Mouse (Mus musculus): ENCODE results near the gene Gm20388. TPM values are rescaled to one million over a fixed set of nuclear protein-coding genes. Genes with fewer than 3 reads are reported as not detected.

Gm20388 gene
- polyA plus RNA-seq, 1 experiment from 2014 or later, result not detected

DNA sequence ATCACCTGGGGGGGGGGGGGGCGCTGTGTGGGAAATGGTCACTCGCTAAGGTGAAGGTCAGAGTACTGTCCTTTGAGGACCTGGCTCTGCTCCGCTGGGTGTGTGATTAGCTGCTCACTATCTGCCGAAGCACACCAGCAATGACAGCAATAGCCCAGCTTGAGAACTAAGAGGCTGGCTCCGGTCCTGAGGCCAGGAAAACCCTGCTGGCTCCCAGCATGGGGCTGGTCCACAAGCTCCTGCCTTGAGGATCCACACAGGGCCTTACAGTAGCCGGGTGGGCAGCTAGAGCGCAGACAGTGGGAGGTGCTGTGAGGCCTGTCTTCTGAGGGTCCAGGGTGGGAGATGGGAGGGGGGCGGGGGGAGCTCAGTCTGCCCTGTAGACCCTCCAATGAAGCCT, 397.5 kb downstream of the Gm20388 start:
- Histone ChIP-seq H3K4me3 (ENCODE audit: low read depth, low read length) (no peak overlapping the region), H3K27me3 (replicated peaks; ENCODE audit: control insufficient read depth, insufficient read depth, low read length) (no peaks in the 10 kb centered on the region), H3K27ac (ENCODE audit: low read depth, low read length) (no peak overlapping the region), H3K4me2 (replicated peaks; ENCODE audit: low read depth) (no peak overlapping the region), H3K9ac (ENCODE audit: low read depth, low read length) (no peak overlapping the region), H3K4me1 (replicated peaks; ENCODE audit: control insufficient read depth, insufficient read depth, low read length) (no peaks in the 10 kb centered on the region), H3K9me3 (ENCODE audit: control insufficient read depth) (no peaks in the 10 kb centered on the region), H3K36me3 (ENCODE audit: control insufficient read depth, insufficient read depth) (no peaks in the 10 kb centered on the region)
- WGBS, result 69% methylated on average over 8 of the region's 8 CpGs
- ATAC-seq, result no peak
- no peak for TF ChIP-seq CTCF (IDR thresholded peaks at IDR 0.05; ENCODE audit: low read depth)

DNA sequence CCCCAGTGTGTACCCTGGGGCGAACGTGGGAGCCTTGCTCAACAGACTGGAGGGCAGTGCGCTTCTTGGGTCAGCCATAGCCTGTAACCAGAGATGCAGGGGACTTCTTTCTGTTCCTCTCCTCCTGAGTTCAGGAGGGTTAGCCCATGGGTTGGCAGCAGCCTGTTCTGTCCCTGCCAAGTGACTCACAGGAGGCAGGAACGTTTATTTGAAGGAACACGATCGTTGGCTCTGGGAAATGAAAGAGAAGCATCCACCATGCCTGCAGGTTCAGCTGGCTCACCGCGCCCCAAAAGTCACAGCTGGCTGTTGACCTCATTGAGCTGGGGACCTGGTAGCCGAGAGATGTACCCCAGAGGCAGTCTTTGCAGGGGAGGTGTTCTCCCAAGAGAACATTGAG, 397.9 kb downstream of the Gm20388 start:
- Histone ChIP-seq H3K27me3 (replicated peaks; ENCODE audit: control insufficient read depth, insufficient read depth, low read length) (no peaks in the 10 kb centered on the region), H3K4me1 (replicated peaks; ENCODE audit: control insufficient read depth, insufficient read depth, low read length) (no peaks in the 10 kb centered on the region), H3K9me3 (ENCODE audit: control insufficient read depth) (no peaks in the 10 kb centered on the region), H3K4me2 (replicated peaks; ENCODE audit: low read depth) (no peak overlapping the region), H3K9ac (ENCODE audit: low read depth, low read length) (no peak overlapping the region), H3K36me3 (ENCODE audit: control insufficient read depth, insufficient read depth) (no peaks in the 10 kb centered on the region), H3K4me3 (ENCODE audit: low read depth, low read length) (no peak overlapping the region), H3K27ac (ENCODE audit: low read depth, low read length) (no peak overlapping the region)
- 59% methylated on average over 9 of the region's 9 CpGs for whole genome bisulfite sequencing
- no peak for ATAC-seq
- no peak for TF ChIP-seq CTCF (IDR thresholded peaks at IDR 0.05; ENCODE audit: low read depth)

DNA sequence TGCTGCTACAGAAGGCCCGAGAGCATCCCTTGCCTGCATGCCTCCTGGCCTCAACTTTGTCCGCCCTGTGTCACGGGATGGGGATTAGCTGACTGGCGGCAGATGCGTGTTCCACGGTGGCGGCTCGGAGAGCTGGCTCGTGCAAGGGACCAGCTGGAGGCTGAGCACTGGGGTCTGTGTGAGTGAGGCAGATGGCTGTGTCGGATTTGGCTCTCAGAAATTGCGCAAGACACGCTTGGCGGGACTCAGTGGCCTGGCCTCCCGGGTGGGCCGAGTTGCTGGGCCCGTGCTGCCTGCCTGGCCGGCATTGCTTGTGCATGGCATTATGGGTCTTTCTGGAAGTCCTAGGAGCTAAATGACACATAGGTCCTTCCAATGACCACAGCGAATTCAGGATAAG, 398.7 kb downstream of the Gm20388 start:
- no peaks in the 10 kb centered on the region for H3K36me3 ChIP-seq (ENCODE audit: control insufficient read depth, insufficient read depth)
- H3K4me1 ChIP-seq (replicated peaks; ENCODE audit: control insufficient read depth, insufficient read depth, low read length), result no peaks in the 10 kb centered on the region
- H3K4me3 ChIP-seq (ENCODE audit: low read depth, low read length), result no peak overlapping the region
- H3K4me2 ChIP-seq (replicated peaks; ENCODE audit: low read depth), result no peak overlapping the region
- WGBS, result 63% methylated on average over 18 of the region's 18 CpGs
- no peak overlapping the region for H3K9ac ChIP-seq (ENCODE audit: low read depth, low read length)
- TF ChIP-seq CTCF (IDR thresholded peaks at IDR 0.05; ENCODE audit: low read depth), result no peak
- no peak for ATAC-seq
- no peaks in the 10 kb centered on the region for H3K9me3 ChIP-seq (ENCODE audit: control insufficient read depth)
- H3K27ac ChIP-seq (ENCODE audit: low read depth, low read length), result no peak overlapping the region
- H3K27me3 ChIP-seq (replicated peaks; ENCODE audit: control insufficient read depth, insufficient read depth, low read length), result no peaks in the 10 kb centered on the region

DNA sequence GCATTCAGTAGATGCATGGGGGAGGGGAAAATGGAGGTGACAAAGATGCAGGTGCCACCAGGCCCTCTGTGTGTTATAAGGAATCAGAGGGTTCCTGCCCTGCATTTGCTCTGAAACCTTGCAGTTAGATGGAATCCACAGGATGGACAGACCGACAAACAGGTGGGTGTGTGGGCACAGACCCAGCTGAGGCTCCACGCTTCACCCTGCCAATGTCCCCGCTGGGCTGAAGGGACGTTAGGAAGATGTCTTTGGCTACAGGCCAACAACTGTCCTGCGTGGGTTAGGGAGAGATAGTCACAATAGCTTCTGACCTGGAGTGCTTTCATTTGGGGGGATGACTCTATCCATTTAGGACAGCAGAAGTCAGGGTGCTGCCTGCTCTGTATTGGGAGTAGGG, 399.4 kb downstream of the Gm20388 start:
- Histone ChIP-seq H3K36me3 (ENCODE audit: control insufficient read depth, insufficient read depth) (no peaks in the 10 kb centered on the region), H3K4me3 (ENCODE audit: low read depth, low read length) (no peak overlapping the region), H3K9me3 (ENCODE audit: control insufficient read depth) (no peaks in the 10 kb centered on the region), H3K4me1 (replicated peaks; ENCODE audit: control insufficient read depth, insufficient read depth, low read length) (no peaks in the 10 kb centered on the region), H3K4me2 (replicated peaks; ENCODE audit: low read depth) (no peak overlapping the region), H3K9ac (ENCODE audit: low read depth, low read length) (no peak overlapping the region), H3K27ac (ENCODE audit: low read depth, low read length) (no peak overlapping the region), H3K27me3 (replicated peaks; ENCODE audit: control insufficient read depth, insufficient read depth, low read length) (no peaks in the 10 kb centered on the region)
- no peak for TF ChIP-seq CTCF (IDR thresholded peaks at IDR 0.05; ENCODE audit: low read depth)
- 64% methylated on average over 5 of the region's 5 CpGs for WGBS
- ATAC-seq, result no peak

DNA sequence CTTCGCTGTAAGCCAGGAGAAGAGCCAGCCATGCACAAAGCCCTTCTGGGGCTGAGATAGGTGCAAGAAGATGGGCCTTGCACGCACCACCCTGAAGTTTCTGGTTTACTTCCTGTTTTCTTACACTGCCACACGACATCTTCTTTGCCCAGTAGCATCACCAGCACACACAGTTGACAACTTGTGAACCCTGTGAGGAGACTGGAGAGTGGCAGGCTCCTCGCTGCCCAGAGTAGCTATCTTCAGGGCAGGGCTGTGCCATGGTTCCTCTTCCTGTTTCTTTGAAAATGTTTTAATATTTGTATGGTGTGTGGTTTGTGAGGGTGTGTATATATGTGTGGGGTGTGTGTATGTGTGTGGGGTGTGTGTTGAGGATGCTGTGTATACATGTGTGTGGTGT, 401.8 kb downstream of the Gm20388 start:
- no peak overlapping the region for H3K4me2 ChIP-seq (replicated peaks; ENCODE audit: low read depth)
- no peaks in the 10 kb centered on the region for H3K27me3 ChIP-seq (replicated peaks; ENCODE audit: control insufficient read depth, insufficient read depth, low read length)
- no peak for ATAC-seq
- TF ChIP-seq CTCF (IDR thresholded peaks at IDR 0.05; ENCODE audit: low read depth), result no peak
- no peaks in the 10 kb centered on the region for H3K9me3 ChIP-seq (ENCODE audit: control insufficient read depth)
- no peak overlapping the region for H3K4me3 ChIP-seq (ENCODE audit: low read depth, low read length)
- H3K36me3 ChIP-seq (ENCODE audit: control insufficient read depth, insufficient read depth), result no peaks in the 10 kb centered on the region
- no peaks in the 10 kb centered on the region for H3K4me1 ChIP-seq (replicated peaks; ENCODE audit: control insufficient read depth, insufficient read depth, low read length)
- no peak overlapping the region for H3K27ac ChIP-seq (ENCODE audit: low read depth, low read length)
- H3K9ac ChIP-seq (ENCODE audit: low read depth, low read length), result no peak overlapping the region
- 80% methylated on average over 4 of the region's 4 CpGs for WGBS

DNA sequence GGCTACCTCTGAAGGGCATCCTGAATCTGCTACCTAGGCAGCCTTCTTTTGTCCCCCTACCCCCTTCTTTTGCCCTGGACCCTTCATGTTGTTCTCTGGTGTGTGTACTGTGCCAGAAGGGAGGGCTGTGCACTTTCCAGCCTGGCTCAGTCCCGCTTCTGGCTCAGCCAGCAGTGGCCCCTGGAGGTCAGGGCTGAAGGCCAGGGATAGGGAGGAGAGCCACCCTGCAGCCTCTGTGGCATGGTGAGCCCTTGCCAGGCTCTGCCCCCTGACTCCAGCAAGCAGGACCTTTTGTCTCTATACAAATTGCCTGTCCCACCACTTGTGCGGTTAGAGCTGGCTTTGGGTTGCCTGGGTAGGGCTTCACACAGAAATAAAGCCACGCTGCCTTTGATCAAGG, 403.0 kb downstream of the Gm20388 start:
- no peak for ATAC-seq

DNA sequence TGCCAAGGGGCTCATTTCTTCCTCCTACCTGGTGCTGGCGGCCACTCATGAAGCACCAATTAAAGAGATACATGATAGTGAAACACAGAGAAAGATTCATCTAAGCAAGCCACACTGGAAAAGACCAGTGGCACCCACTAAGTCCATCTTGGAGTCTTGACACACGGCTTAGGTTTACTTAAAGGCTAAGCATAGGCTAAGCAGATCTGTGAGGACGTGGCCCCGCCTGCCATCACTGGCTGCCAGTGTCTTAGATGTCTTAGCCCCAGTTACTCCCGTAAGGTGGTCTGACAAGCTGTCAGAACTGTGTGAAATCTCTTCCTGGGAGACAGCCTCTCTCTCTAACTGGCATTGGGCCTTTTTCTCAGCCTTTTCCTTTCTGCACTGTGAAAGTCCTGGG, 404.3 kb downstream of the Gm20388 start:
- Histone ChIP-seq H3K4me2 (replicated peaks; ENCODE audit: low read depth) (no peak overlapping the region), H3K4me3 (ENCODE audit: low read depth, low read length) (no peak overlapping the region), H3K4me1 (replicated peaks; ENCODE audit: control insufficient read depth, insufficient read depth, low read length) (no peaks in the 10 kb centered on the region), H3K9me3 (ENCODE audit: control insufficient read depth) (no peaks in the 10 kb centered on the region), H3K27ac (ENCODE audit: low read depth, low read length) (no peak overlapping the region), H3K27me3 (replicated peaks; ENCODE audit: control insufficient read depth, insufficient read depth, low read length) (no peaks in the 10 kb centered on the region), H3K36me3 (ENCODE audit: control insufficient read depth, insufficient read depth) (no peaks in the 10 kb centered on the region), H3K9ac (ENCODE audit: low read depth, low read length) (no peak overlapping the region)
- ATAC-seq, result no peak
- TF ChIP-seq CTCF (IDR thresholded peaks at IDR 0.05; ENCODE audit: low read depth), result no peak
- WGBS, result 83% methylated on average over 5 of the region's 5 CpGs

More for the DNA sequence above, 403.0 kb downstream of the Gm20388 start:
- Histone ChIP-seq H3K9ac (ENCODE audit: low read depth, low read length) (no peak overlapping the region), H3K36me3 (ENCODE audit: control insufficient read depth, insufficient read depth) (no peaks in the 10 kb centered on the region), H3K27ac (ENCODE audit: low read depth, low read length) (no peak overlapping the region), H3K4me2 (replicated peaks; ENCODE audit: low read depth) (no peak overlapping the region), H3K4me1 (replicated peaks; ENCODE audit: control insufficient read depth, insufficient read depth, low read length) (no peaks in the 10 kb centered on the region), H3K4me3 (ENCODE audit: low read depth, low read length) (no peak overlapping the region), H3K9me3 (ENCODE audit: control insufficient read depth) (no peaks in the 10 kb centered on the region), H3K27me3 (replicated peaks; ENCODE audit: control insufficient read depth, insufficient read depth, low read length) (no peaks in the 10 kb centered on the region)
- WGBS, result 82% methylated on average over 3 of the region's 3 CpGs
- TF ChIP-seq CTCF (IDR thresholded peaks at IDR 0.05; ENCODE audit: low read depth), result no peak
